Mouse (Mus musculus): ENCODE data around the gene Ppp1r14c. TPM values are rescaled to one million over a fixed set of nuclear protein-coding genes. Genes with fewer than 3 reads are reported as not detected.

Ppp1r14c gene
- polyA plus RNA-seq, 1 experiment from 2014 or later: 46.6 TPM

GRCm38 (mm10) chr10:3406280-3406679, 40.4 kb downstream of the Ppp1r14c start:
- H3K9ac ChIP-seq: no peak overlapping the region
- no peak overlapping the region for H3K4me3 ChIP-seq
- H3K36me3 ChIP-seq (replicated peaks): no peaks in the 10 kb centered on the region
- no peak overlapping the region for H3K27ac ChIP-seq
- no peaks in the 10 kb centered on the region for H3K27me3 ChIP-seq (replicated peaks)
- no peaks in the 10 kb centered on the region for H3K9me3 ChIP-seq
- no peak for ATAC-seq (replicated peaks)
- H3K4me2 ChIP-seq: no peak overlapping the region
- WGBS: 87% methylated on average over 2 of the region's 2 CpGs
- peaks cover 5% of the 10 kb centered on the region; the same call in 1 of the 2 replicates for H3K4me1 ChIP-seq

GRCm38 (mm10) chr10:3408036-3408661, 42.3 kb downstream of the Ppp1r14c start:
- no peak overlapping the region for H3K27ac ChIP-seq
- no peaks in the 10 kb centered on the region for H3K9me3 ChIP-seq
- no peak overlapping the region for H3K4me3 ChIP-seq
- no peak for ATAC-seq (replicated peaks)
- H3K9ac ChIP-seq: no peak overlapping the region
- H3K4me1 ChIP-seq: peaks cover 5% of the 10 kb centered on the region; the same call in 1 of the 2 replicates
- no peaks in the 10 kb centered on the region for H3K36me3 ChIP-seq (replicated peaks)
- no peaks in the 10 kb centered on the region for H3K27me3 ChIP-seq (replicated peaks)
- WGBS: 66% methylated on average over 6 of the region's 6 CpGs
- no peak overlapping the region for H3K4me2 ChIP-seq

- no peak overlapping the region for H3K27ac ChIP-seq
- no peaks in the 10 kb centered on the region for H3K36me3 ChIP-seq (replicated peaks)
- 42% methylated on average over 3 of the region's 3 CpGs for WGBS
- H3K4me2 ChIP-seq: no peak overlapping the region
- peaks cover 5% of the 10 kb centered on the region; the same call in 1 of the 2 replicates for H3K4me1 ChIP-seq
- H3K9ac ChIP-seq: no peak overlapping the region
- no peak overlapping the region for H3K4me3 ChIP-seq
- ATAC-seq (replicated peaks): peak; percentile 52; the same call in 1 of the 2 replicates
- H3K27me3 ChIP-seq (replicated peaks): no peaks in the 10 kb centered on the region
- no peaks in the 10 kb centered on the region for H3K9me3 ChIP-seq
Observed at GRCm38 (mm10) chr10:3408699-3409098, 42.8 kb downstream of the Ppp1r14c start.

- no peaks in the 10 kb centered on the region for H3K9me3 ChIP-seq
- WGBS: 69% methylated on average over 3 of the region's 3 CpGs
- no peak for ATAC-seq (replicated peaks)
- H3K9ac ChIP-seq: no peak overlapping the region
- no peak overlapping the region for H3K4me2 ChIP-seq
- no peak overlapping the region for H3K27ac ChIP-seq
- H3K4me3 ChIP-seq: no peak overlapping the region
- no peaks in the 10 kb centered on the region for H3K27me3 ChIP-seq (replicated peaks)
- H3K4me1 ChIP-seq: peaks cover 5% of the 10 kb centered on the region; the same call in 1 of the 2 replicates
- H3K36me3 ChIP-seq (replicated peaks): no peaks in the 10 kb centered on the region
Observed at GRCm38 (mm10) chr10:3411222-3411621, 45.4 kb downstream of the Ppp1r14c start.

GRCm38 (mm10) chr10:3411639-3412038, 45.8 kb downstream of the Ppp1r14c start:
- Histone ChIP-seq H3K9ac (no peak overlapping the region), H3K4me1 (peaks cover 5% of the 10 kb centered on the region; the same call in 1 of the 2 replicates), H3K4me2 (no peak overlapping the region), H3K27ac (no peak overlapping the region), H3K4me3 (no peak overlapping the region), H3K36me3 (replicated peaks) (no peaks in the 10 kb centered on the region), H3K9me3 (no peaks in the 10 kb centered on the region), H3K27me3 (replicated peaks) (no peaks in the 10 kb centered on the region)
- WGBS: 80% methylated on average over 2 of the region's 2 CpGs
- no peak for ATAC-seq (replicated peaks)

- no peaks in the 10 kb centered on the region for H3K36me3 ChIP-seq (replicated peaks)
- H3K9ac ChIP-seq: no peak overlapping the region
- peak; percentile 70 for ATAC-seq (replicated peaks)
- H3K9me3 ChIP-seq: no peaks in the 10 kb centered on the region
- WGBS: 71% methylated on average over 5 of the region's 5 CpGs
- no peaks in the 10 kb centered on the region for H3K27me3 ChIP-seq (replicated peaks)
- H3K4me2 ChIP-seq: no peak overlapping the region
- no peak overlapping the region for H3K4me3 ChIP-seq
- H3K27ac ChIP-seq: no peak overlapping the region
- no peaks in the 10 kb centered on the region for H3K4me1 ChIP-seq
Observed at GRCm38 (mm10) chr10:3414813-3415212, 49.0 kb downstream of the Ppp1r14c start.

GRCm38 (mm10) chr10:3416565-3416964, 50.7 kb downstream of the Ppp1r14c start:
- H3K36me3 ChIP-seq (replicated peaks): no peaks in the 10 kb centered on the region
- H3K4me3 ChIP-seq: no peak overlapping the region
- 0 out of 2 replicates have a peak, but pooled peaks have one; percentile 34 for ATAC-seq (replicated peaks)
- no peak overlapping the region for H3K27ac ChIP-seq
- no peaks in the 10 kb centered on the region for H3K27me3 ChIP-seq (replicated peaks)
- H3K4me2 ChIP-seq: no peak overlapping the region
- H3K9me3 ChIP-seq: no peaks in the 10 kb centered on the region
- no peak overlapping the region for H3K9ac ChIP-seq
- 71% methylated on average over 4 of the region's 4 CpGs for WGBS
- H3K4me1 ChIP-seq: no peaks in the 10 kb centered on the region

- H3K36me3 ChIP-seq (replicated peaks): no peaks in the 10 kb centered on the region
- WGBS: 77% methylated on average over 4 of the region's 4 CpGs
- no peaks in the 10 kb centered on the region for H3K9me3 ChIP-seq
- H3K27ac ChIP-seq: no peak overlapping the region
- no peak overlapping the region for H3K9ac ChIP-seq
- no peaks in the 10 kb centered on the region for H3K4me1 ChIP-seq
- no peak overlapping the region for H3K4me3 ChIP-seq
- ATAC-seq (replicated peaks): no peak
- H3K4me2 ChIP-seq: no peak overlapping the region
- H3K27me3 ChIP-seq (replicated peaks): no peaks in the 10 kb centered on the region
Observed at GRCm38 (mm10) chr10:3417408-3417807, 51.6 kb downstream of the Ppp1r14c start.

- no peak for ATAC-seq (replicated peaks)
- Histone ChIP-seq H3K9ac (no peak overlapping the region), H3K4me1 (peaks cover 3% of the 10 kb centered on the region; the same call in 1 of the 2 replicates), H3K9me3 (no peaks in the 10 kb centered on the region), H3K36me3 (replicated peaks) (no peaks in the 10 kb centered on the region), H3K27me3 (replicated peaks) (no peaks in the 10 kb centered on the region), H3K4me3 (no peak overlapping the region), H3K27ac (no peak overlapping the region), H3K4me2 (no peak overlapping the region)
Observed at GRCm38 (mm10) chr10:3424016-3424415, 58.2 kb downstream of the Ppp1r14c start.

- Histone ChIP-seq H3K36me3 (replicated peaks) (no peaks in the 10 kb centered on the region), H3K27me3 (replicated peaks) (no peaks in the 10 kb centered on the region), H3K27ac (no peak overlapping the region), H3K9ac (no peak overlapping the region), H3K4me1 (peaks cover 3% of the 10 kb centered on the region; the same call in 1 of the 2 replicates), H3K9me3 (no peaks in the 10 kb centered on the region), H3K4me3 (no peak overlapping the region), H3K4me2 (no peak overlapping the region)
- ATAC-seq (replicated peaks): peak; percentile 64
- whole genome bisulfite sequencing: 52% methylated on average over 3 of the region's 3 CpGs
Observed at GRCm38 (mm10) chr10:3427689-3428399, 62.0 kb downstream of the Ppp1r14c start.

- Histone ChIP-seq H3K27me3 (replicated peaks) (no peaks in the 10 kb centered on the region), H3K27ac (no peak overlapping the region), H3K4me1 (no peaks in the 10 kb centered on the region), H3K4me3 (no peak overlapping the region), H3K9me3 (no peaks in the 10 kb centered on the region), H3K9ac (no peak overlapping the region), H3K4me2 (no peak overlapping the region), H3K36me3 (replicated peaks) (no peaks in the 10 kb centered on the region)
- ATAC-seq (replicated peaks): peak; percentile 63
- WGBS: 91% methylated on average over 8 of the region's 8 CpGs
Observed at GRCm38 (mm10) chr10:3434848-3435474, 69.1 kb downstream of the Ppp1r14c start.

GRCm38 (mm10) chr10:3440722-3441471, 75.0 kb downstream of the Ppp1r14c start:
- WGBS: 72% methylated on average over 2 of the region's 2 CpGs

More at GRCm38 (mm10) chr10:3440722-3441471, 75.0 kb downstream of the Ppp1r14c start:
- Histone ChIP-seq H3K4me3 (no peak overlapping the region), H3K9ac (no peak overlapping the region), H3K27ac (no peak overlapping the region), H3K4me2 (no peak overlapping the region), H3K36me3 (replicated peaks) (no peaks in the 10 kb centered on the region), H3K4me1 (no peaks in the 10 kb centered on the region), H3K9me3 (no peaks in the 10 kb centered on the region), H3K27me3 (replicated peaks) (no peaks in the 10 kb centered on the region)
- ATAC-seq (replicated peaks): no peak
